Mouse (Mus musculus): ENCODE data around the gene Fbxw17. TPM values are rescaled to one million over a fixed set of nuclear protein-coding genes. Genes with fewer than 3 reads are reported as not detected.

Gene Fbxw17
- polyA plus RNA-seq, 1 experiment from 2014 or later = 31.0 TPM

DNA sequence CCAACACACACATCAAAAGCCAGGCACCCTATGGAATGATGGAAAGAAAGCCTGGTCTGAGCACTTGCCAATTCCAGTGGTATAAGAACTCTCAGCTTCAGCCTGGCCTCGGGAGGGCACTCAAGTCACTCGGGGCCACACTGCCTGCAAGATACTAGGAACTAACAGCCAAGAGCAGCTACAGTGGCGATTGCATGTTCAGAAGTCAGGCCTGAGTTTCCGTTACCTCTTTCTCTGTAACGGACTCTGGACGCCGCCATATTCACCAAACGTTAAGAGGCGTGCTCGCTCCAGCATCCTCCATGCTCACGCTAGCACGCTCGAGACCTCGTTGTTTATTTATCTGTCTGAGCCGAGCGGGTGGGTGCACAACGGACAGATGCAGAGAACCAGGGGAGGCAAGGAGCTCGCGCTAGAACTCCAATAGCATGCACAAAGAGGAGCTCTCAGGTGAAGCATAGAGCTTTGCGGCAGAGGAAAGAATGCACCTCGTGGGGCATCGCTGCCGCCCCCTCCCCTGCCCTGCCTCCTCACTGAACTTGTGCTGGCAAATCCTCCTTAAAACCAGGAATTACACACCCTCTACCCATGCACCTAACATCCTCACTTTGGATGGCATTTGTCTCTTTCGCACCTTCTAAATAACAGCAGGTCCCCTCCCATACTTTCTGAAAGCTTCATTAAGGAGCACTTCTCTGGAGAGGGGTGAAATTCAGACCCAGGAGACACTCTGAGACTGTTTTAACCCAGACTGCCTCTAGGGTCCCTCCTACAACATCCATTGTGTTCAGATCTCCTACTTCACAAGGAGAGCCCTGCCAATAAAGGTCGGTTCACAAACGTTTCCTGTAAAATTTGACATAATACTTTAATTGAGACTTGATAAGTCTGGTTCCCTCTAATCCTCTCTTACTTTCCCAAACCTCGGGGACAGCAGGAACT lies 47.2 kb downstream of the Fbxw17 start:
- peak overlapping the region; percentile 22 for H3K4me2 ChIP-seq
- ATAC-seq (ENCODE audit: low FRiP score) = no peak

DNA sequence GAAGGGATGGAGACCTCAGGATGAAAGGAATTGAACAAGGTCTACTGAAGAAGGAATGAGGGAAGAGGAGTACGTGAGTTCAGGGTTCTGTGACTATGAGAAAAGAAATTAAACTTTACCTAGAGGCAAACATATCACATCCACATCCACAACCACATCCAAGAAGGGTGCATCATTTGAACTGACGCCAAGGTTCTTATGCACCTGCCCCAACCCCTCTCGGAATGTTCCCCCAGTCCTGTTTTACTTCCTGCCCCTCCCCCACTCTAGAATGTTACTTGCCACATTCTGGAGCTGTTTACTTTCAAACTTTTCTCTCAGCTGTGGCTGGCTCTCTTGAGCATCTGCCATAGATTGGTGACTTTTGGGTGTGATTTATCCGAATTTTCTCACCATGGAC lies 49.3 kb downstream of the Fbxw17 start, which contains the start of gene Nutm2:
TSS of gene Nutm2 (plus strand) at position 301 of the 400 bp plus-strand sequence.
- Histone ChIP-seq H3K4me2 (no peak within 1 kb of the TSS), H3K4me1 (no peaks in the 10 kb centered on the region), H3K27ac (no peak within 1 kb of the TSS), H3K27me3 (no peaks in the 10 kb centered on the region), H3K36me3 (replicated peaks) (no peaks in the 10 kb centered on the region), H3K9me3 (no peaks in the 10 kb centered on the region), H3K4me3 (replicated peaks) (no peak within 1 kb of the TSS), H3K9ac (no peak within 1 kb of the TSS)
- 85% methylated on average over 4 of the region's 4 CpGs for WGBS
- ATAC-seq (ENCODE audit: low FRiP score) = no peak

More for the DNA sequence above, 47.2 kb downstream of the Fbxw17 start:
- Histone ChIP-seq H3K27ac (no peak overlapping the region), H3K27me3 (no peaks in the 10 kb centered on the region), H3K9ac (no peak overlapping the region), H3K9me3 (no peaks in the 10 kb centered on the region), H3K36me3 (replicated peaks) (no peaks in the 10 kb centered on the region), H3K4me3 (replicated peaks) (peak overlapping the region; percentile 28), H3K4me1 (no peaks in the 10 kb centered on the region)
- WGBS = 54% methylated on average over 27 of the region's 27 CpGs

Other genes starting within 250 kb of the Fbxw17 start
- not detected in 2 replicates for gene Gm906, start 167.6 kb upstream of the Fbxw17 start, polyA plus RNA-seq (2016; fragmentation: Nextera tagmentation; extraction: Ambion mirVana)
- not detected in 2 replicates for gene Gm47429, start 26.0 kb downstream of the Fbxw17 start, polyA plus RNA-seq (2016; fragmentation: Nextera tagmentation; extraction: Ambion mirVana)
- gene Nutm2, start 49.4 kb downstream of the Fbxw17 start, polyA plus RNA-seq (2016; fragmentation: Nextera tagmentation; extraction: Ambion mirVana) = not detected in 2 replicates
- gene Gm904, start 225.4 kb downstream of the Fbxw17 start, polyA plus RNA-seq (2016; fragmentation: Nextera tagmentation; extraction: Ambion mirVana) = not detected in 2 replicates